Mouse (Mus musculus): ENCODE results near the gene Vwa5b1.

- TF ChIP-seq CTCF (IDR thresholded peaks at IDR 0.05; ENCODE audit: control insufficient read depth, insufficient read depth, low read length) (no peak), POLR2A (IDR thresholded peaks at IDR 0.05; ENCODE audit: borderline replicate concordance, control insufficient read depth, low read depth, low read length) (no peak)
Measured at GRCm38 (mm10) chr4:138676480-138676879, 40.8 kb upstream of the Vwa5b1 start.
